Mouse (Mus musculus) kidney, embryonic 15.5 days (tissue): ENCODE measurements around the gene Ino80. TPM values are rescaled to one million over a fixed set of nuclear protein-coding genes. Genes with fewer than 3 reads are reported as not detected.

ENCODE experiments used
- ATAC-seq: fragments of 200-750 bp; cut with Nextera tagmentation; replicated peaks from 2 replicates; pipeline ENCODE4 v1.8.0; 2017; ENCODE audit warnings: moderate TSS enrichment; ENCODE audit not compliant: low FRiP score
- H3K27ac ChIP-seq: fragments of 300-500 bp; sonication (generic); 2 replicates; pipeline ENCODE4 v1.5.1; 2015; ENCODE audit warnings: mild to moderate bottlenecking, inconsistent platforms
- H3K27me3 ChIP-seq: fragments of 300-500 bp; sonication (generic); 2 replicates; pipeline ENCODE4 v1.6.1; 2015; ENCODE audit warnings: inconsistent platforms
- H3K36me3 ChIP-seq: fragments of 300-500 bp; sonication (generic); 2 replicates; pipeline ENCODE4 v1.6.1; 2015; ENCODE audit warnings: inconsistent platforms
- H3K4me1 ChIP-seq: fragments of 300-500 bp; sonication (generic); 2 replicates; pipeline ENCODE4 v1.6.1; 2015; ENCODE audit warnings: inconsistent platforms
- H3K4me2 ChIP-seq: fragments of 300-500 bp; sonication (generic); 2 replicates; pipeline ENCODE4 v1.6.1; 2015; ENCODE audit warnings: moderate library complexity, mild to moderate bottlenecking, inconsistent platforms
- H3K4me3 ChIP-seq: fragments of 300-500 bp; sonication (generic); replicated peaks from 2 replicates; pipeline ENCODE4 v1.5.1; 2015; ENCODE audit warnings: mild to moderate bottlenecking, inconsistent platforms
- H3K9ac ChIP-seq: fragments of 300-500 bp; sonication (generic); 2 replicates; pipeline ENCODE4 v1.6.1; 2015; ENCODE audit warnings: mild to moderate bottlenecking, inconsistent platforms
- H3K9me3 ChIP-seq: fragments of 300-500 bp; sonication (generic); replicated peaks from 2 replicates; pipeline ENCODE4 v1.6.1; 2016; ENCODE audit warnings: inconsistent platforms
- WGBS: fragments of 180-500 bp; shearing (Covaris S2); methylation state at CpG from one replicate; pipeline ENCODE4 v1.1.7; 2015; ENCODE audit warnings: mixed read lengths; 5-methylcytosine and 5-hydroxymethylcytosine counted together
- polyA plus RNA-seq: library from polyadenylated mRNA; unstranded; fragments of >200 nt; fragmentation: Nextera tagmentation; extraction: Ambion mirVana; gene quantifications from 2 replicates; pipeline ENCODE4 v1.2.1, GENCODE M21; 2015

The Ino80 gene
- polyA plus RNA-seq, 1 experiment from 2014 or later, result 4.4 TPM

- Histone ChIP-seq H3K4me3 (no peak overlapping the region), H3K27me3 (no peaks in the 10 kb centered on the region), H3K9ac (no peak overlapping the region), H3K4me2 (no peak overlapping the region), H3K36me3 (peaks cover 79% of the 10 kb centered on the region), H3K4me1 (no peaks in the 10 kb centered on the region), H3K9me3 (no peaks in the 10 kb centered on the region), H3K27ac (no peak overlapping the region)
- no peak for ATAC-seq
- 90% methylated on average over 4 of the region's 4 CpGs for WGBS
Observed at GRCm38 (mm10) chr2:119436467-119436866, 41.0 kb downstream of the Ino80 start.

DNA sequence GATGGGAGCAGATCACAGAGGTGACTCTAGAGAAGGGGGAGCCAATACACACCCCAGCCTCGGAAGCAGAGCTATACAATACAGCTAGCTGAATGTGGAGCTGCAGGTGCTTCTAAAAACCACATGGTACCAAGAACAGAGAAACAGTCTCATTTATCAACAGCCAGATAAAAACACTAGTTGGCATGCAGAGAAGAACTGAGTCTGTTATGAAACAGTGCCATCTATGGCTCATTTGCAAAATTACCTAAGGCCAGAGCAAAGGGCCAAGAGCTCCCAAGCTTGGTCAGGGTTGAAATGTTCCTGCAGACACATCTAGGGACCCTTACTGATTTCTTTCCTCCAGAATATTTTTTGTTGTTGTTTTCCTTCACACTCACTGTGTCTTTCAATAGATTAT lies 63.7 kb downstream of the Ino80 start:
- Histone ChIP-seq H3K27me3 (no peaks in the 10 kb centered on the region), H3K9me3 (no peaks in the 10 kb centered on the region), H3K9ac (no peak overlapping the region), H3K4me1 (no peaks in the 10 kb centered on the region), H3K27ac (no peak overlapping the region), H3K4me3 (no peak overlapping the region), H3K4me2 (no peak overlapping the region), H3K36me3 (peaks cover 94% of the 10 kb centered on the region)
- 54% methylated on average over 1 of the region's 1 CpGs for WGBS
- no peak for ATAC-seq

- Histone ChIP-seq H3K27ac (no peak overlapping the region), H3K4me1 (0 out of 2 replicates have a peak, but pooled peaks cover 3% of the 10 kb centered on the region), H3K4me3 (no peak overlapping the region), H3K9ac (no peak overlapping the region), H3K36me3 (peaks cover 97% of the 10 kb centered on the region), H3K4me2 (no peak overlapping the region), H3K27me3 (no peaks in the 10 kb centered on the region), H3K9me3 (no peaks in the 10 kb centered on the region)
- 69% methylated on average over 2 of the region's 2 CpGs for WGBS
- ATAC-seq, result no peak
Observed at GRCm38 (mm10) chr2:119411674-119412073, 65.8 kb downstream of the Ino80 start.

GRCm38 (mm10) chr2:119411016-119411415 lies 66.5 kb downstream of the Ino80 start:
- H3K27me3 ChIP-seq, result no peaks in the 10 kb centered on the region
- ATAC-seq, result no peak
- H3K4me3 ChIP-seq, result no peak overlapping the region
- 83% methylated on average over 5 of the region's 5 CpGs for WGBS
- no peaks in the 10 kb centered on the region for H3K9me3 ChIP-seq
- no peak overlapping the region for H3K4me2 ChIP-seq
- H3K27ac ChIP-seq, result peak overlapping the region; percentile 46; the same call in 1 of the 2 replicates
- H3K36me3 ChIP-seq, result peaks cover 97% of the 10 kb centered on the region
- H3K4me1 ChIP-seq, result 0 out of 2 replicates have a peak, but pooled peaks cover 3% of the 10 kb centered on the region
- H3K9ac ChIP-seq, result no peak overlapping the region

DNA sequence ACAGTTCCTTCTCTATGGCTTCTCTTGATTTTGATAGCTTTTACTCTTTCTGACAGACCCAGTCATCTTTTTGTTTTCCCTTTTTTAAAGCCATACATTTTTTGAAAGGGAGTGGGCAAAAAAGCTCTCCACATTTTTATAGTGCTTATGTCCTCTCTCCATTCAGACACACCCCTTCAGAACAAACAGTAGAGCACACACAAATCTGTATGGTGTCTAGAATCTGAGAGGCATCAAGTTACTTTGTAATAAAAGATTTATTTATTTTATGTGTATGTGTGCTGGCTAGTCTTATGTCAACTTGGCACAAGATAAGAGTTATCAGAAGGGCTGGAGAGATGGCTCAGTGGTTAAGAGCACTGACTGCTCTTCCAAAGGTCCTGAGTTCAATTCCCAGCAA lies 68.8 kb downstream of the Ino80 start:
- no peak for ATAC-seq
- Histone ChIP-seq H3K4me2 (no peak overlapping the region), H3K9ac (no peak overlapping the region), H3K27me3 (no peaks in the 10 kb centered on the region), H3K36me3 (peaks cover 93% of the 10 kb centered on the region), H3K4me3 (no peak overlapping the region), H3K4me1 (0 out of 2 replicates have a peak, but pooled peaks cover 3% of the 10 kb centered on the region), H3K27ac (peak overlapping the region; percentile 20), H3K9me3 (no peaks in the 10 kb centered on the region)

- no peak for ATAC-seq
- Histone ChIP-seq H3K27me3 (no peaks in the 10 kb centered on the region), H3K9ac (no peak overlapping the region), H3K9me3 (no peaks in the 10 kb centered on the region), H3K4me1 (0 out of 2 replicates have a peak, but pooled peaks cover 3% of the 10 kb centered on the region), H3K4me2 (no peak overlapping the region), H3K4me3 (no peak overlapping the region), H3K27ac (peak overlapping the region; percentile 20), H3K36me3 (peaks cover 89% of the 10 kb centered on the region)
- 68% methylated on average over 8 of the region's 8 CpGs for WGBS
Observed at GRCm38 (mm10) chr2:119408278-119408677, 69.2 kb downstream of the Ino80 start.

DNA sequence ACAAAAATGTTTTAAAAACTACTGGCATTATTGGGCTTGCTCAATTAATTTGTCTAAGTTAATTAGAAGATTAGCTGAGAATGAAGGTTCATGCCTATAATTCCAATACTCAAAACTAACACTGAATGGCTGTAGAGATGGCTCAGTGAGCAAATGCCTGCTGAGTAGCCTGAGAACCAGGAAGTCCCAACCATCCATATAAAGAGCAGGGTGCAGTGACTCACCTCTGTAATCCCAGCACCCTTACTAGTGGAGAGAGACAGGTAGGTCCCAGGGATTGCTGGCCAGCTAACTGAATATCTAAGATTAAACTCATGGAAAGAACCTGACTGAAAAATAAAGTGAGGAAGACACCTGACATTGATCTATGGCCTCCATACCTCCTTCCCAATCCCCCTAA lies 78.2 kb downstream of the Ino80 start:
- Histone ChIP-seq H3K36me3 (peaks cover 66% of the 10 kb centered on the region), H3K4me3 (no peak overlapping the region)
- ATAC-seq, result no peak

DNA sequence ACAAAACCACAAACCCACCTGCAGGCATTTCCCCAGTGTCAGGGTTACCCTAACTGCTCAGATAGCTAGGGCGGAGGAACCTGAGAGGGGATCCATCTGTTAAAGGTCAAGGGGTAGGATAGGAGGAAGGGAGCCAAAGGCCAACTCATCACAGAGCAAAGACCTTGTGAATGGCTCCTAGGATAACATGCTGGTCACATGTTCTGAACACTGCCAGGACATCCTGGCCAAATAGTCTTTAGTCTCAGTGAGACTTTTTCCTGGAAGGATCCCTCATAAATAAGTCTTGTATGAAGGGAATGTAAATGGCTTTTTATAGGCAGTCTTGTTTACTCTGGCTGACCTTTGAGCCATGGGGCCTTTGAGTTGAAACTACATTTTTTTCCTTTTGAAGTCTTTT lies 78.8 kb downstream of the Ino80 start:
- Histone ChIP-seq H3K27ac (no peak overlapping the region), H3K4me1 (0 out of 2 replicates have a peak, but pooled peaks cover 4% of the 10 kb centered on the region), H3K9ac (no peak overlapping the region), H3K9me3 (no peaks in the 10 kb centered on the region), H3K4me2 (no peak overlapping the region), H3K27me3 (no peaks in the 10 kb centered on the region), H3K36me3 (peaks cover 68% of the 10 kb centered on the region), H3K4me3 (no peak overlapping the region)
- ATAC-seq, result no peak
- WGBS, result 47% methylated on average over 1 of the region's 1 CpGs

More for the DNA sequence above, 78.2 kb downstream of the Ino80 start:
- H3K27me3 ChIP-seq, result no peaks in the 10 kb centered on the region
- no peak overlapping the region for H3K27ac ChIP-seq
- no peaks in the 10 kb centered on the region for H3K9me3 ChIP-seq
- H3K9ac ChIP-seq, result no peak overlapping the region
- H3K4me1 ChIP-seq, result 0 out of 2 replicates have a peak, but pooled peaks cover 4% of the 10 kb centered on the region
- H3K4me2 ChIP-seq, result no peak overlapping the region

DNA sequence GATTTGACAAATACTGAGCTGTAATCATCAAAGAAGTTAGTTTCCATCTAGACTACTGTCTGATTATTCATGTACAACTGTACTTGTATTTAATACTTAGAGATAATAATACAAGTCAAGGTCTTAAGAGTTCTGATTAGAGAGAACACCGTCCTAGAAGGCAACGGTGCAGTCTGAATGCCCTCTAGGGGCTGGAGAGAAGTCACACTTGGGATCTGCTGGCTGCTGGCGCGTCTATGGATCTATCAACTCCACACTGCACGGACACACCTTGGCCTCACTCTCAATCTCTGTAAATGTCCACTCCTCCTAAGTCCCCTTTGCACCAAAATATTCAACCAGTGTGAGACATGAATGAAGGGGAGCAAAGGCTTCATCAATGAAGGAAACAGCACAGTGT lies 79.2 kb downstream of the Ino80 start:
- Histone ChIP-seq H3K27me3 (no peaks in the 10 kb centered on the region), H3K27ac (no peak overlapping the region), H3K4me1 (0 out of 2 replicates have a peak, but pooled peaks cover 4% of the 10 kb centered on the region), H3K9ac (no peak overlapping the region), H3K36me3 (peaks cover 71% of the 10 kb centered on the region), H3K4me2 (no peak overlapping the region), H3K4me3 (no peak overlapping the region), H3K9me3 (no peaks in the 10 kb centered on the region)
- no peak for ATAC-seq
- WGBS, result 86% methylated on average over 5 of the region's 5 CpGs

GRCm38 (mm10) chr2:119389992-119390391 lies 87.5 kb downstream of the Ino80 start:
- WGBS, result 92% methylated on average over 4 of the region's 4 CpGs
- Histone ChIP-seq H3K9me3 (no peaks in the 10 kb centered on the region), H3K4me2 (no peak overlapping the region), H3K4me1 (no peaks in the 10 kb centered on the region), H3K4me3 (no peak overlapping the region), H3K9ac (no peak overlapping the region), H3K36me3 (peaks cover 76% of the 10 kb centered on the region), H3K27ac (no peak overlapping the region), H3K27me3 (no peaks in the 10 kb centered on the region)
- ATAC-seq, result no peak

- no peak overlapping the region; the same call in 1 of the 2 replicates for H3K27ac ChIP-seq
- ATAC-seq, result no peak
- no peaks in the 10 kb centered on the region for H3K4me1 ChIP-seq
- H3K4me3 ChIP-seq, result no peak overlapping the region
- no peak overlapping the region for H3K4me2 ChIP-seq
- no peaks in the 10 kb centered on the region for H3K27me3 ChIP-seq
- WGBS, result 78% methylated on average over 1 of the region's 1 CpGs
- H3K9ac ChIP-seq, result no peak overlapping the region
- no peaks in the 10 kb centered on the region for H3K9me3 ChIP-seq
- H3K36me3 ChIP-seq, result peaks cover 72% of the 10 kb centered on the region
Observed at GRCm38 (mm10) chr2:119388266-119388665, 89.2 kb downstream of the Ino80 start.

GRCm38 (mm10) chr2:119379455-119379854 lies 98.0 kb downstream of the Ino80 start:
- H3K27ac ChIP-seq, result no peak overlapping the region
- H3K9ac ChIP-seq, result no peak overlapping the region
- H3K36me3 ChIP-seq, result peaks cover 90% of the 10 kb centered on the region

GRCm38 (mm10) chr2:119377826-119378225 lies 99.7 kb downstream of the Ino80 start:
- H3K9ac ChIP-seq, result no peak overlapping the region
- peaks cover 97% of the 10 kb centered on the region for H3K36me3 ChIP-seq
- H3K27me3 ChIP-seq, result no peaks in the 10 kb centered on the region
- H3K4me3 ChIP-seq, result no peak overlapping the region
- 0 out of 2 replicates have a peak overlapping the region, but pooled peaks have one; percentile 10 for H3K27ac ChIP-seq
- WGBS, result 79% methylated on average over 3 of the region's 3 CpGs
- ATAC-seq, result no peak
- H3K4me2 ChIP-seq, result no peak overlapping the region
- H3K4me1 ChIP-seq, result no peaks in the 10 kb centered on the region
- no peaks in the 10 kb centered on the region for H3K9me3 ChIP-seq

More at GRCm38 (mm10) chr2:119379455-119379854, 98.0 kb downstream of the Ino80 start:
- Histone ChIP-seq H3K4me3 (no peak overlapping the region), H3K4me1 (no peaks in the 10 kb centered on the region), H3K9me3 (no peaks in the 10 kb centered on the region), H3K27me3 (no peaks in the 10 kb centered on the region), H3K4me2 (no peak overlapping the region)
- ATAC-seq, result no peak
- 93% methylated on average over 3 of the region's 3 CpGs for WGBS
